Mouse (Mus musculus): Measurements from ENCODE around the gene Myo3b. TPM values are rescaled to one million over a fixed set of nuclear protein-coding genes. Genes with fewer than 3 reads are reported as not detected.

Gene Myo3b
- polyA plus RNA-seq, 1 experiment: 0.04 TPM

DNA sequence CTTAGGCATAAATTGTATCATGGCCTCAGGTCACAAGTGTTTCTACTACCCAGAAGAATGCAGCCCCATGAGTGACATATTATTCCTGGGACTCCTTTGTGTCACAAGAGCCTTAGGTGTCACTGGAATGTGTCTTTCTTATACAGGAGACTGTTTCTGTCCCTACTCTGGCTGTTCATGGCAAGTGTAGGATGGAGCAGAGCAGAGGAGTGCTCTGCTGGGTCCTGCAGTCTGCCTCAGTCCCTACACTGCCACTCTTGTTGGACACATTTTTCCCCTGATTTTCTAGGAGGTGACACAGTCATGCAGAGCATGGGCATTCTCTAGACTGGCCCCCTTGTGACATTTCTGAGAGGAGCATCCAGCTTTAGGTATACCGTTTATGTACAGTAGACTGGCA lies 350.2 kb downstream of the Myo3b start:
- Histone ChIP-seq H3K36me3 (ENCODE audit: control insufficient read depth, insufficient read depth) (no peaks in the 10 kb centered on the region), H3K4me2 (ENCODE audit: low read depth) (no peak overlapping the region), H3K27me3 (ENCODE audit: control insufficient read depth, insufficient read depth, insufficient read length) (peaks cover 10% of the 10 kb centered on the region), H3K79me2 (ENCODE audit: control insufficient read depth, insufficient read depth) (no peaks in the 10 kb centered on the region), H3K4me3 (no peak overlapping the region), H3ac (ENCODE audit: control insufficient read depth, insufficient read length) (no peak overlapping the region)
- TF ChIP-seq TCF12 (IDR thresholded peaks at IDR 0.05; ENCODE audit: insufficient read depth, poor library complexity, severe bottlenecking) (no peak), POLR2AphosphoS2 (IDR thresholded peaks at IDR 0.05; ENCODE audit: insufficient read length, low read depth) (no peak), CEBPB (IDR thresholded peaks at IDR 0.05; ENCODE audit: insufficient read depth, poor library complexity, severe bottlenecking) (no peak), REST (IDR thresholded peaks at IDR 0.05; ENCODE audit: insufficient read depth, insufficient read length) (no peak), MYOD1 (IDR thresholded peaks at IDR 0.05; ENCODE audit: control insufficient read depth in 1 of 3, insufficient read length in 2 of 3, low read depth in 2 of 3) (no peak)

DNA sequence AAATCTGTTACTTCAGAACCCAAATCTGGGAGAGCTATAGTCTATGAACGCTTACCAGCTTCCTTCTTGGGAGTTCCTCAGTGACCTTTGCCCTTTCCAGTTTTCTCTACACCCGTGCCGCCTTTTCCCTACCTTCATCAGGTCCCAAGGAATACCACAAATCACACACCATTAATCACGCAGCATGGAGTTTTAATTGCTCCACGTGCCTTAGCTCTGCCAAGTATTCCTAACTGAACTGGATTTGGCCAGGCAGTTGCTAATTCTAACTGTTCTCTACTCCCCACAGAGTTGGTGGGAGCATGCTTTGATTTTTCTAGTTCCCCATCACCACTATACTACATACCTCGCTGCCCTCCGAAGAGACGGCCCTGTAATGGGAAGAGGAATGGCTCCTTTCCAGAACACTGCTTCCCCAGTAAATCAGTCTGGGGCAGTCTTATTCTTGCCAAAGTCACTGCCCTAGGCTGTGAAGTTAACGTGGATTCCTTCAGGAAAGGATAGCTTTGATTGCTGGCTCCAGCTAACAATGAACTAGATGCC lies 358.9 kb downstream of the Myo3b start:
- Histone ChIP-seq H3ac (ENCODE audit: control insufficient read depth, insufficient read length) (no peak overlapping the region), H3K27me3 (ENCODE audit: control insufficient read depth, insufficient read depth, insufficient read length) (peaks cover 15% of the 10 kb centered on the region), H3K4me3 (no peak overlapping the region), H3K36me3 (ENCODE audit: control insufficient read depth, insufficient read depth) (no peaks in the 10 kb centered on the region), H3K79me2 (ENCODE audit: control insufficient read depth, insufficient read depth) (no peaks in the 10 kb centered on the region), H3K4me2 (ENCODE audit: low read depth) (no peak overlapping the region)
- no peak for TF ChIP-seq CEBPB (IDR thresholded peaks at IDR 0.05; ENCODE audit: insufficient read depth, poor library complexity, severe bottlenecking)
- no peak for TF ChIP-seq MAX (IDR thresholded peaks at IDR 0.05; ENCODE audit: low read depth)

DNA sequence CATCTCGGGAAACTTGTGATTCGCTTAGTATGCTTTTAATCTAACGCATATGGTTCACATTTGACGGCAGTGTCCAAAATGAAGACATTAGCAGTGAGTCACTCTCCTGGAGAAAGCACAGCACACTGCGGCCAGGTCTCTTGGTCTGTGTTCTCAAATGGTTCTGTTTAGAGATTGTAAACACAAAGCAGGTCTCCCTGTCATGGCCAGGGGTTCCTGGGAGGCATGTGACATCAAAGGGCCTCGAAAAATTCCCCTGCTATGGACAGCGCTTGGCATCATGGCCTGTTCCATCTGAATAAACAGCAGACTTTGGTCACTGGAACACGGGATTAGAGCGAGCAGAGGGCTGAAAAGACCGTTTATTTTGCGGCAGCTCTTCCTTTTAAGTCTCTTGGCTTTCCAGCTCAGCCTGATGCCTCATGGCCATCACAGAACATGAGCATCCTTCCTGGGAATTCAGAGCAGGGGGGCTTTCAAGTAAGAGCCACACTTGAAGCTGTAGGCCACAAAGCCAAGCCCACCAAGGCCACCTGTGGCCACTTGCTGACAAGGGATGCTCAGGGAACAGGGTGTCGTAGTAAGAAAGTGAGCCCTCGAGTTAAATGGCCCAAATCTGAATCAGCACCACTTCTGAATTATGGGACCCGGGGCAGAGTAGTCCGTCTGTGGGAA lies 360.7 kb downstream of the Myo3b start:
- no peak overlapping the region for H3K4me3 ChIP-seq
- H3ac ChIP-seq (ENCODE audit: control insufficient read depth, insufficient read length): no peak overlapping the region
- no peak overlapping the region for H3K4me2 ChIP-seq (ENCODE audit: low read depth)
- H3K27me3 ChIP-seq (ENCODE audit: control insufficient read depth, insufficient read depth, insufficient read length): peaks cover 15% of the 10 kb centered on the region
- no peaks in the 10 kb centered on the region for H3K36me3 ChIP-seq (ENCODE audit: control insufficient read depth, insufficient read depth)
- no peaks in the 10 kb centered on the region for H3K79me2 ChIP-seq (ENCODE audit: control insufficient read depth, insufficient read depth)
- TF ChIP-seq SRF (IDR thresholded peaks at IDR 0.05; ENCODE audit: control insufficient read depth, insufficient read length, low read depth) (no peak), USF1 (IDR thresholded peaks at IDR 0.05; ENCODE audit: low read depth) (no peak), E2F4 (IDR thresholded peaks at IDR 0.05; ENCODE audit: insufficient read depth) (no peak), MAX (IDR thresholded peaks at IDR 0.05; ENCODE audit: low read depth) (no peak), TCF3 (IDR thresholded peaks at IDR 0.05; ENCODE audit: insufficient read length, low read depth) (no peak), TCF12 (IDR thresholded peaks at IDR 0.05; ENCODE audit: insufficient read depth, poor library complexity, severe bottlenecking) (no peak), MYOG (IDR thresholded peaks at IDR 0.05; ENCODE audit: control insufficient read depth in 1 of 3, insufficient read depth in 1 of 3, insufficient read length in 2 of 3, low read depth in 2 of 3) (no peak), CEBPB (IDR thresholded peaks at IDR 0.05; ENCODE audit: insufficient read depth, poor library complexity, severe bottlenecking) (no peak), REST (IDR thresholded peaks at IDR 0.05; ENCODE audit: insufficient read depth, insufficient read length) (no peak), POLR2A (IDR thresholded peaks at IDR 0.05; ENCODE audit: insufficient read length, low read depth) (no peak), POLR2AphosphoS2 (IDR thresholded peaks at IDR 0.05; ENCODE audit: insufficient read length, low read depth) (no peak), MYOD1 (IDR thresholded peaks at IDR 0.05; ENCODE audit: control insufficient read depth in 1 of 3, insufficient read length in 2 of 3, low read depth in 2 of 3) (no peak)

DNA sequence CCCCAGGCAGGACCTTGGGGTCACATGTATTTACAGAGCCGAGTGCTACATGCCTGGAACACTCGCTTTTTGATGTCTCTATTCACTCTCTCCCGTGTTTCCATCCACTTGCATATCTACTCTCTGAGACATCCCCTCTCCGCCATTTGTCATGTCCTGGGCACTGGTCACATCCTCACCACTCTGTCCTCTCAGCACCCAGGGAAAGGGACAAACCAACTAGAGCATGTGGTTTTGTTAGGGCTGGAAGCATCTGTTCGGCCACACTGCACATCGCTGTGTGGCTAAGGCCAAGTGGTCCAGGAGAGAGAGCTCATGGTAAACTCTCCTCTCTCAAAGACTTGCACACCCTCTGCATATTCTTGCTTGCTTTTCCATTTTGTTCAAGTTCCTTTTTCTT lies 361.4 kb downstream of the Myo3b start:
- peaks cover 15% of the 10 kb centered on the region for H3K27me3 ChIP-seq (ENCODE audit: control insufficient read depth, insufficient read depth, insufficient read length)
- H3K4me3 ChIP-seq: no peak overlapping the region
- no peak for TF ChIP-seq POLR2A (IDR thresholded peaks at IDR 0.05; ENCODE audit: insufficient read length, low read depth)
- TF ChIP-seq SRF (IDR thresholded peaks at IDR 0.05; ENCODE audit: control insufficient read depth, insufficient read length, low read depth): no peak
- no peak for TF ChIP-seq REST (IDR thresholded peaks at IDR 0.05; ENCODE audit: insufficient read depth, insufficient read length)
- TF ChIP-seq CEBPB (IDR thresholded peaks at IDR 0.05; ENCODE audit: insufficient read depth, poor library complexity, severe bottlenecking): no peak
- no peak for TF ChIP-seq POLR2AphosphoS2 (IDR thresholded peaks at IDR 0.05; ENCODE audit: insufficient read length, low read depth)
- no peak for TF ChIP-seq MAX (IDR thresholded peaks at IDR 0.05; ENCODE audit: low read depth)
- TF ChIP-seq TCF3 (IDR thresholded peaks at IDR 0.05; ENCODE audit: insufficient read length, low read depth): no peak
- TF ChIP-seq TCF12 (IDR thresholded peaks at IDR 0.05; ENCODE audit: insufficient read depth, poor library complexity, severe bottlenecking): no peak
- TF ChIP-seq USF1 (IDR thresholded peaks at IDR 0.05; ENCODE audit: low read depth): no peak
- no peak for TF ChIP-seq MYOD1 (IDR thresholded peaks at IDR 0.05; ENCODE audit: control insufficient read depth in 1 of 3, insufficient read length in 2 of 3, low read depth in 2 of 3)
- no peak for TF ChIP-seq E2F4 (IDR thresholded peaks at IDR 0.05; ENCODE audit: insufficient read depth)
- TF ChIP-seq MYOG (IDR thresholded peaks at IDR 0.05; ENCODE audit: control insufficient read depth in 1 of 3, insufficient read depth in 1 of 3, insufficient read length in 2 of 3, low read depth in 2 of 3): no peak
- no peaks in the 10 kb centered on the region for H3K36me3 ChIP-seq (ENCODE audit: control insufficient read depth, insufficient read depth)
- H3ac ChIP-seq (ENCODE audit: control insufficient read depth, insufficient read length): no peak overlapping the region
- no peaks in the 10 kb centered on the region for H3K79me2 ChIP-seq (ENCODE audit: control insufficient read depth, insufficient read depth)
- H3K4me2 ChIP-seq (ENCODE audit: low read depth): no peak overlapping the region

DNA sequence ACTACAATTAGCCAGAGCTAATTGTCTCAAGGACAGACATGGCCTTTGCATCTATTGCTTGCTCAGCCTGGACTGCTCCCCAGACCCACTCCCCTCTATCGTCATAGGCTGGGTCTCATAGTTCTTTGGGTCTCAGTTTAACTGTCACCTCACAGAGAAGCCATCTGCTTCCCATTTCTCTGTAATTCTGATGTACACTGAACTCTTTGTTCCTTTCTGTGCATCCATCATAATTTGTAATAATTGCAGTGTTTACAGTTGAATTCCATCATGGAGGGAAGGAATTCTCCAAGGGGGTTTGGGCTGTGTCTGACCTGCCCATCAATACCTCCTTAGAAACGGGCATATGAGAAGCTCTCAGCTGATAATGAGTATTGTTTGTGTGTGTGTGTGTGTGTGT lies 365.4 kb downstream of the Myo3b start:
- Histone ChIP-seq H3K36me3 (ENCODE audit: control insufficient read depth, insufficient read depth) (no peaks in the 10 kb centered on the region), H3ac (ENCODE audit: control insufficient read depth, insufficient read length) (no peak overlapping the region), H3K27me3 (ENCODE audit: control insufficient read depth, insufficient read depth, insufficient read length) (peaks cover 4% of the 10 kb centered on the region), H3K4me2 (ENCODE audit: low read depth) (no peak overlapping the region), H3K4me3 (no peak overlapping the region), H3K79me2 (ENCODE audit: control insufficient read depth, insufficient read depth) (no peaks in the 10 kb centered on the region)
- TF ChIP-seq POLR2AphosphoS2 (IDR thresholded peaks at IDR 0.05; ENCODE audit: insufficient read length, low read depth): no peak
- TF ChIP-seq POLR2A (IDR thresholded peaks at IDR 0.05; ENCODE audit: insufficient read length, low read depth): no peak
- TF ChIP-seq MAX (IDR thresholded peaks at IDR 0.05; ENCODE audit: low read depth): no peak
- no peak for TF ChIP-seq MYOD1 (IDR thresholded peaks at IDR 0.05; ENCODE audit: control insufficient read depth in 1 of 3, insufficient read length in 2 of 3, low read depth in 2 of 3)
- no peak for TF ChIP-seq TCF3 (IDR thresholded peaks at IDR 0.05; ENCODE audit: insufficient read length, low read depth)
- TF ChIP-seq USF1 (IDR thresholded peaks at IDR 0.05; ENCODE audit: low read depth): no peak
- no peak for TF ChIP-seq SRF (IDR thresholded peaks at IDR 0.05; ENCODE audit: control insufficient read depth, insufficient read length, low read depth)
- TF ChIP-seq REST (IDR thresholded peaks at IDR 0.05; ENCODE audit: insufficient read depth, insufficient read length): no peak
- TF ChIP-seq MYOG (IDR thresholded peaks at IDR 0.05; ENCODE audit: control insufficient read depth in 1 of 3, insufficient read depth in 1 of 3, insufficient read length in 2 of 3, low read depth in 2 of 3): no peak
- TF ChIP-seq CEBPB (IDR thresholded peaks at IDR 0.05; ENCODE audit: insufficient read depth, poor library complexity, severe bottlenecking): no peak
- TF ChIP-seq E2F4 (IDR thresholded peaks at IDR 0.05; ENCODE audit: insufficient read depth): no peak
- TF ChIP-seq TCF12 (IDR thresholded peaks at IDR 0.05; ENCODE audit: insufficient read depth, poor library complexity, severe bottlenecking): no peak

Data from myocyte (in vitro differentiated cells).